Mouse (Mus musculus): ENCODE data around the gene Gpr12. TPM values are rescaled to one million over a fixed set of nuclear protein-coding genes. Genes with fewer than 3 reads are reported as not detected.
A peak's percentile ranks its signal among the peaks of the same experiment; 100 is the strongest.
"Not testable (repeated sequence)": the region's sequence is repeated elsewhere in the genome, so short reads cannot be mapped to it uniquely, and the experiment has no call there.

Gpr12 gene
- total RNA-seq, 2 experiments from 2014 or later = 41.5 to 50.8 TPM

DNA sequence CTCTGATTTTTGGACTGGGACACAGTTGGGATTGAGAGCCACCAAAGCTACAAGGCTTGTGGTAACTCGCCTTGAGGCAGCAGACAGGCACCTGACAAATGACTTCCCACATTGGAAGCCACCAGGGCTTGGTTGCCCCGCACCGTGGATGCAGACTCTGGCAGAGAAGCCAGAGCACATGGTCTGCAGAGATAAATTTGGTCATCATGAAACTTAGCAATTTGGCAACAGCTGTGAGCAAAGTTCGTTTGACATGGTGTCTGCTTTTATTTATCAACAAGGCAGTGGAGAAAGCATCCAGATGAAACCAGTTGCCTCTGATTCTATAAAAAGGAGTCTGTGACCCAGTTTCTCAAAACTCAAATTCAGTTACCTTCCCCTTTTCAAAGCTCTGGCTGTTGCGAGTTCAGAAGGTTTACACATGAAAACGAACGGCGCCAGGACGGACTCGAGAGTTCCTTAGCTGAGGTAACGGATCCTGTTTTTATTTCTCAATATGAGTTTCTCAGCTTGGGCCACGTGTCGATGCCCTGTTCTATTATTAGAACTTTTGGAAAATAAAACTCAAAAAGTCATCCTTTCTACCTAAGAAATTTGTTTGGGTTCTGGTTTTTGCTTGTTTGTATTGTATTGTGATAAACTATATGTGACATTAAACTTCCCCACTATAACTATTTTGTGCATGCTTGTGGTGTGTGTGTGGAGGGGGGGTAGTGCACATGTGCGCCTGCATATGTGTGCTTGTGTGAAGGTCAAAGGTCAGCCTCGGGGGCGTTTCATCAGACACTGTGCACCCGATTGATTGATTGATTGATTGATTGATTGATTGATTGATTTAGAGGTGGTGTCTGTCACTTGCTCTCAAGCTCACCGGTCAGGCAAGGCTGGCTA is 11.8 kb upstream of the Gpr12 start:
- intact Hi-C loops (cut with DNase I) = no loop called here
- DNase-seq (ENCODE audit: low spot score in 2 of 2) = no peak

GRCm38 (mm10) chr5:146592580-146592979 is 7.5 kb upstream of the Gpr12 start:
- intact Hi-C loops (cut with DNase I) = no loop called here

GRCm38 (mm10) chr5:146591636-146592035 is 6.6 kb upstream of the Gpr12 start:
- DNase-seq (ENCODE audit: low spot score in 2 of 2) = no peak
- intact Hi-C loops (cut with DNase I) = no loop called here

More at GRCm38 (mm10) chr5:146592580-146592979, 7.5 kb upstream of the Gpr12 start:
- DNase-seq (ENCODE audit: low spot score in 2 of 2) = no peak

DNA sequence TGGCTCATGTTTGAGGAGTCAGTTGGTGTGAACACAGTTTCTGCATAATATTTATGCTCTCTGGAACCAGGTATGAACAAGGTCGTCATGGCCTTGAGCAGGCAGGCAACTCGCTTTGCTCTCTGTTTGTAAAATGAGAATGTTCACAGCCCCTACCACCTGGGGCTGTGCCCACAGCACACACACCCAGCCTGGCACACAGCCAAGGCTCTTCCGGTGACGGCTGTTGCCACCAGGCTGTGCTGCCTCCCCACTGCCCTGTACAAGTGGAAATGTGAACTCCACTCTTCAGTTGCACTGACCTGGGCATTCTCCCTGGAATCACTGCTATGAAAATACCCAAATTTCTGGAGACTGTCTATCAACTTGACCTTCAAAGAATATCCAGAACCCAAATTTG is 5.9 kb upstream of the Gpr12 start:
- intact Hi-C loops (cut with DNase I) = no loop called here
- DNase-seq (ENCODE audit: low spot score in 2 of 2) = no peak

- no peak for DNase-seq (ENCODE audit: low spot score in 2 of 2)
- intact Hi-C loops (cut with DNase I) = no loop called here
Measured at GRCm38 (mm10) chr5:146586357-146587070, 1.5 kb upstream of the Gpr12 start.

DNA sequence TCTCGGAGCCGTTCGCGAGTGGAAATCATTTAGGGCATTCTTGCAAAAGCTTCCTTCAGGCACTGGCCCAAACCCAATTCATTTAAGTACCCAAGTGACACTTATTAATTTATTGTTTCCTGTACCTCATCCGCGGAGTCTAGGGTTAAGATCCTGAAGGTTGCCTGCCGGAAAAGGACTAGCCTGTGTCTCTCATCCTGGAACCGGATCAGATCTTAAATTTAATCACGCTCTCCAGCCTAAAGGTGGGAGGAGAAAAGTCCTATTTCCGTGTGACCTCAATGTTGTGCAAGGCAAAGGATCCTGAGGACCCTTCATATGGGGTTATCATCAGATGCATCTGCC is 240 bp upstream of the Gpr12 start:
- no peak for DNase-seq (ENCODE audit: low spot score in 2 of 2)
- intact Hi-C loops (cut with DNase I) = no loop called here

DNA sequence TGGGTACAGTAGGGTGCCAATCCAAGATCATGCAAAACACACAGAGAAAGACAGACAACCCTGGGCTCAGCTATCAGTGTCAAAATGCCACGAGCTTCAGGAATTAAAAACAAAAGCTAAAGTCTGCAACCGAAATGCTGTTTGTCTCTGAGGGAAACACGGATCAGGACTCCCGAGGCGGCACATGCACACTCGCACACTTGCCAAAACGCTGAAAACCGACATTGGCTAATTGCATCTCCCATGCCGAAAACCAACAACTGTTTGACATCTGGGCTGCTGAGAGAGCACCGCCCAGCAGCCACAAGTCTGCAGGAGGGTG is 922 bp downstream of the Gpr12 start:
- DNase-seq (ENCODE audit: low spot score in 2 of 2) = no peak
- intact Hi-C loops (cut with DNase I) = loop anchor here (5.0 kb wide), 3 partner anchors 43 to 88 kb away; no protein-coding TSS in a partner anchor

- no peak for DNase-seq (ENCODE audit: low spot score in 2 of 2)
- intact Hi-C loops (cut with DNase I) = no loop called here
Measured at GRCm38 (mm10) chr5:146576668-146577067, 8.4 kb downstream of the Gpr12 start.

DNA sequence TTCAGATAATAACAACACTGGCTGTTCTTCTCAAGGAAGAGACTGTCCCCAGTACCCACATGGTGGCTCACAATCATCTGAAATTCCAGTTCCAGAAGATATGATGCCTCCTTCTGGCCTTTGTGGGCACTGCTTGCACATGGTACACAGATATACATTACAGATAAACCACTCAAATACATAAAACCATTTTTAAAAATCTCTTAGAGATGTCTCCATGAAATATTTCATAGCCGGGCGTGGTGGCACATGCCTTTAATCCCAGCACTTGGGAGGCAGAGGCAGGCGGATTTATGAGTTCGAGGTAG is 12.3 kb downstream of the Gpr12 start:
- DNase-seq (ENCODE audit: low spot score in 2 of 2); intact Hi-C loops (cut with DNase I): not testable (repeated sequence)

- intact Hi-C loops (cut with DNase I) = not testable (repeated sequence)
- DNase-seq (ENCODE audit: low spot score in 2 of 2) = peak in 1 of 2 experiments; percentile 70
Measured at GRCm38 (mm10) chr5:146571830-146572734, 13.0 kb downstream of the Gpr12 start.

GRCm38 (mm10) chr5:146570179-146570578 is 14.9 kb downstream of the Gpr12 start:
- intact Hi-C loops (cut with DNase I); DNase-seq (ENCODE audit: low spot score in 2 of 2): not testable (repeated sequence)

GRCm38 (mm10) chr5:146567054-146567453 is 18.0 kb downstream of the Gpr12 start:
- intact Hi-C loops (cut with DNase I) = no loop called here
- DNase-seq (ENCODE audit: low spot score in 2 of 2) = no peak

- intact Hi-C loops (cut with DNase I) = no loop called here
- DNase-seq (ENCODE audit: low spot score in 2 of 2) = no peak
Measured at GRCm38 (mm10) chr5:146564259-146564658, 20.8 kb downstream of the Gpr12 start.

DNA sequence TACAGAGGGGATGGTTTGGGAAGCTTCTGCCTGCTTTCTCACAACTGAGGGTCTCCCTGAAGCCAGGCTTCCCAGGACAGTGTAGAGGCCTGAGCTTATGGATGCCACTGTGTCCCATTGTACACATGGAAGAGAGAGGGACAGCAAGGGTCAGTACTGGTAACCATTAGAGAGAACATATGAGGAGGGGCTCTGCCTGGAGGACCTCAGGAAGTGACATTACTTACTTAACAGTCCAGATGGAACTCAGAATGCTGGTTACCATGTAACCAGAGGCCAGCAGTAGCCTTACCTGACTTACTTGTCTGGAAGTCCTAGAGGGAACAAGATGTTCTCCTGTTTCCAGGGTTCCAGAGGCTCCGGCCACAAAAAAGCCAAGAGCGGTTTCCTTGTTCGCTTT is 29.2 kb downstream of the Gpr12 start, which contains the start of gene Gm3415:
Gm3415 (plus strand) TSS at position 301 of the 400 bp plus-strand sequence.
- intact Hi-C loops (cut with DNase I); DNase-seq (ENCODE audit: low spot score in 2 of 2): not testable (repeated sequence)

DNA sequence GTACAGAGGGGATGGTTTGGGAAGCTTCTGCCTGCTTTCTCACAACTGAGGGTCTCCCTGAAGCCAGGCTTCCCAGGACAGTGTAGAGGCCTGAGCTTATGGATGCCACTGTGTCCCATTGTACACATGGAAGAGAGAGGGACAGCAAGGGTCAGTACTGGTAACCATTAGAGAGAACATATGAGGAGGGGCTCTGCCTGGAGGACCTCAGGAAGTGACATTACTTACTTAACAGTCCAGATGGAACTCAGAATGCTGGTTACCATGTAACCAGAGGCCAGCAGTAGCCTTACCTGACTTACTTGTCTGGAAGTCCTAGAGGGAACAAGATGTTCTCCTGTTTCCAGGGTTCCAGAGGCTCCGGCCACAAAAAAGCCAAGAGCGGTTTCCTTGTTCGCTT is 47.7 kb downstream of the Gpr12 start, which contains the start of gene Gm3409:
Gm3409 (plus strand) TSS at position 301 of the 400 bp plus-strand sequence.
- DNase-seq (ENCODE audit: low spot score in 2 of 2); intact Hi-C loops (cut with DNase I): not testable (repeated sequence)

Other genes starting within 250 kb of the Gpr12 start
- 10 to 100 TPM; 82.5 to 90.7 TPM for gene Wasf3, start 200.3 kb downstream of the Gpr12 start, total RNA-seq (2021)
- gene Gm6408, start 103.3 kb downstream of the Gpr12 start, total RNA-seq (2021) = not detected
- gene Gm6370, start 93.9 kb downstream of the Gpr12 start, total RNA-seq (2021) = not detected
- gene 4930449I24Rik, start 82.8 kb downstream of the Gpr12 start, total RNA-seq (2021) = not detected
- gene Gm3402, start 71.1 kb downstream of the Gpr12 start, total RNA-seq (2021) = not detected
- gene Gm3404, start 59.4 kb downstream of the Gpr12 start, total RNA-seq (2021) = not detected
- not detected for gene Gm3409, start 47.6 kb downstream of the Gpr12 start, total RNA-seq (2021)
- not detected for gene Gm3415, start 29.1 kb downstream of the Gpr12 start, total RNA-seq (2021)
- gene Usp12, start 209.8 kb upstream of the Gpr12 start, total RNA-seq (2021) = 10 to 100 TPM; 53.9 to 58.6 TPM
- 100 to 1,000 TPM; 149 to 157 TPM for gene Rpl21, start 247.7 kb upstream of the Gpr12 start, total RNA-seq (2021)